Mouse (Mus musculus) bone marrow, adult 2 months (tissue): ENCODE data around the gene Gzmm. TPM values are rescaled to one million over a fixed set of nuclear protein-coding genes. Genes with fewer than 3 reads are reported as not detected.
A peak's percentile ranks its signal among the peaks of the same experiment; 100 is the strongest.

Source experiments
- H3K27ac ChIP-seq: fragments of 200-500 bp; 2 replicates; pipeline ENCODE4 v1.5.1; 2012; ENCODE audit warnings: low read depth, mild to moderate bottlenecking, control low read depth, inconsistent platforms, low read length; ENCODE audit not compliant: control insufficient read depth, poor library complexity, insufficient read depth
- H3K4me1 ChIP-seq: fragments of 200-500 bp; 2 replicates; pipeline ENCODE4 v1.6.1; 2011; ENCODE audit warnings: low read length; ENCODE audit not compliant: control insufficient read depth, insufficient read depth
- H3K4me3 ChIP-seq: fragments of 200-500 bp; replicated peaks from 2 replicates; pipeline ENCODE3; 2011; ENCODE audit warnings: mild to moderate bottlenecking, low read depth, low read length, control low read depth; ENCODE audit not compliant: control insufficient read depth
- CTCF ChIP-seq: fragments of 200-500 bp; IDR thresholded peaks from 2 replicates; pipeline ENCODE4 v1.5.1; 2011; ENCODE audit warnings: low read length, control low read depth; ENCODE audit not compliant: control insufficient read depth, insufficient read depth
- POLR2A ChIP-seq: fragments of 200-500 bp; IDR thresholded peaks from 2 replicates; pipeline ENCODE4 v1.6.1; 2011; ENCODE audit warnings: low read depth, mild to moderate bottlenecking, control low read depth, low read length, borderline replicate concordance; ENCODE audit not compliant: control insufficient read depth
- WGBS: fragments of 180-500 bp; shearing (Covaris S2); methylation state at CpG from one replicate; pipeline ENCODE4 v1.1.7; 2018; 5-methylcytosine and 5-hydroxymethylcytosine counted together
- polyA plus RNA-seq: library from polyadenylated mRNA; stranded (reverse); fragments of >200 nt; gene quantifications from 2 replicates; pipeline ENCODE4 v1.2.4, GENCODE M21; 2011; ENCODE audit warnings: low replicate concordance; ENCODE audit not compliant: missing spikeins, insufficient read depth, insufficient read length

Gene Gzmm
- polyA plus RNA-seq, 1 experiment: not detected

GRCm38 (mm10) chr10:79683726-79684640 is 4.8 kb upstream of the Gzmm start:
- WGBS: 57% methylated on average over 6 of the region's 6 CpGs
- TF ChIP-seq POLR2A (no peak), CTCF (no peak)
- 0 out of 2 replicates have a peak overlapping the region, but pooled peaks have one; percentile 31 for H3K27ac ChIP-seq
- peak overlapping the region; percentile 18 for H3K4me3 ChIP-seq
- H3K4me1 ChIP-seq: peaks cover 12% of the 10 kb centered on the region

GRCm38 (mm10) chr10:79684770-79685600 is 3.8 kb upstream of the Gzmm start:
- no peak for TF ChIP-seq CTCF
- no peak for TF ChIP-seq POLR2A
- 89% methylated on average over 25 of the region's 25 CpGs for WGBS
- Histone ChIP-seq H3K4me3 (no peak overlapping the region), H3K4me1 (peaks cover 12% of the 10 kb centered on the region), H3K27ac (0 out of 2 replicates have a peak overlapping the region, but pooled peaks have one; percentile 31)

GRCm38 (mm10) chr10:79686219-79686618 is 2.6 kb upstream of the Gzmm start:
- 91% methylated on average over 2 of the region's 2 CpGs for WGBS
- peaks cover 6% of the 10 kb centered on the region for H3K4me1 ChIP-seq
- H3K4me3 ChIP-seq: no peak overlapping the region
- no peak overlapping the region for H3K27ac ChIP-seq
- TF ChIP-seq CTCF (no peak), POLR2A (no peak)

GRCm38 (mm10) chr10:79686691-79687090 is 2.1 kb upstream of the Gzmm start:
- no peak overlapping the region for H3K27ac ChIP-seq
- WGBS: 96% methylated on average over 1 of the region's 1 CpGs
- peaks cover 6% of the 10 kb centered on the region for H3K4me1 ChIP-seq
- no peak for TF ChIP-seq POLR2A
- no peak for TF ChIP-seq CTCF
- no peak overlapping the region for H3K4me3 ChIP-seq

GRCm38 (mm10) chr10:79687513-79687912 is 1.3 kb upstream of the Gzmm start:
- Histone ChIP-seq H3K4me3 (no peak overlapping the region), H3K27ac (no peak overlapping the region), H3K4me1 (peaks cover 6% of the 10 kb centered on the region)
- no peak for TF ChIP-seq CTCF
- no peak for TF ChIP-seq POLR2A
- WGBS: 98% methylated on average over 6 of the region's 6 CpGs

- Histone ChIP-seq H3K27ac (no peak overlapping the region), H3K4me3 (no peak overlapping the region), H3K4me1 (peaks cover 2% of the 10 kb centered on the region; the same call in 1 of the 2 replicates)
- no peak for TF ChIP-seq CTCF
- TF ChIP-seq POLR2A: no peak
- WGBS: 91% methylated on average over 3 of the region's 3 CpGs
Measured at GRCm38 (mm10) chr10:79689178-79689577, 358 bp downstream of the Gzmm start.

GRCm38 (mm10) chr10:79691986-79692548 is 3.2 kb downstream of the Gzmm start:
- TF ChIP-seq CTCF: no peak
- TF ChIP-seq POLR2A: no peak
- peaks cover 3% of the 10 kb centered on the region for H3K4me1 ChIP-seq
- no peak overlapping the region for H3K4me3 ChIP-seq
- no peak overlapping the region for H3K27ac ChIP-seq
- WGBS: 95% methylated on average over 2 of the region's 2 CpGs
